Mouse (Mus musculus): Measurements from ENCODE around the gene Cbx8. TPM values are rescaled to one million over a fixed set of nuclear protein-coding genes. Genes with fewer than 3 reads are reported as not detected.

Cbx8 gene
- total and polyA plus RNA-seq, 3 experiments: not detected

DNA sequence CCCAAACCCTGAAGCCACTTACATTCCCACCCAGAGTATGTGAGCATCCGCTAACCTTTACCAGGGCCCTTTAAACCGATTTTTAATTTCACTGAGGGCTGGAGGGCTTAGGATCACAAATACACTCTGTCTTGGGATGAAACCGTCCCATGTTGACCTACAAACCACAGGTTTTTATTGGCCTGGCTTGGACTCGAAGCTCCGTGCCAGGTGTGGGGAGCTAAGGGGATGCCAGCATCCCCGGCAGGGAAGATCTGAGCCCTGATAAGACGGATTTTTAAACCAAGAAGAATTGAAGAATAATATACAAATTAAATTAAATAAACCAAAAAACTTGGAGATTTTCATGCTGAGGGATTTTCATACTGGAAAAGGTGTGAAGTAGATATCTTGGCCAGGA, 26.3 kb downstream of the Cbx8 start:
- no peaks in the 10 kb centered on the region for H3K36me3 ChIP-seq (replicated peaks)
- H3K9me3 ChIP-seq (replicated peaks): peaks cover 72% of the 10 kb centered on the region
- no peak for TF ChIP-seq POLR2AphosphoS5 (IDR thresholded peaks at IDR 0.05; ENCODE audit: insufficient replicate concordance, low read depth, low read length)
- TF ChIP-seq GATA2 (IDR thresholded peaks at IDR 0.05; ENCODE audit: borderline replicate concordance, low read depth, low read length): no peak
- TF ChIP-seq CTCF (IDR thresholded peaks at IDR 0.05; ENCODE audit: low read depth, low read length): no peak
- TF ChIP-seq TAL1 (conservative IDR thresholded peaks at IDR 0.05; ENCODE audit: low read depth, low read length): no peak
- no peak for TF ChIP-seq GATA1 (IDR thresholded peaks at IDR 0.05; ENCODE audit: borderline replicate concordance, low read length)
- no peaks in the 10 kb centered on the region for H3K27me3 ChIP-seq (ENCODE audit: insufficient read depth, low read length)
- H3K4me3 ChIP-seq (ENCODE audit: low read depth, low read length): no peak overlapping the region
- ATAC-seq (ENCODE audit: extremely low read depth, insufficient number of reproducible peaks, low FRiP score, poor library complexity, severe bottlenecking): no peak
- no peaks in the 10 kb centered on the region for H3K4me1 ChIP-seq (ENCODE audit: insufficient read depth, low read depth, low read length)
- no peak for DNase-seq (ENCODE audit: low spot score)

- TF ChIP-seq CTCF (IDR thresholded peaks at IDR 0.05; ENCODE audit: low read depth, low read length): no peak
- TF ChIP-seq GATA2 (IDR thresholded peaks at IDR 0.05; ENCODE audit: borderline replicate concordance, low read depth, low read length): no peak
- TF ChIP-seq TAL1 (conservative IDR thresholded peaks at IDR 0.05; ENCODE audit: low read depth, low read length): no peak
- TF ChIP-seq POLR2AphosphoS5 (IDR thresholded peaks at IDR 0.05; ENCODE audit: insufficient replicate concordance, low read depth, low read length): no peak
- TF ChIP-seq GATA1 (IDR thresholded peaks at IDR 0.05; ENCODE audit: borderline replicate concordance, low read length): no peak
- Histone ChIP-seq H3K36me3 (replicated peaks) (no peaks in the 10 kb centered on the region), H3K27me3 (ENCODE audit: insufficient read depth, low read length) (no peaks in the 10 kb centered on the region), H3K4me1 (ENCODE audit: insufficient read depth, low read depth, low read length) (no peaks in the 10 kb centered on the region), H3K4me3 (ENCODE audit: low read depth, low read length) (no peak overlapping the region), H3K9me3 (replicated peaks) (peaks cover 73% of the 10 kb centered on the region)
- DNase-seq (ENCODE audit: low spot score) (no peak), ATAC-seq (ENCODE audit: extremely low read depth, insufficient number of reproducible peaks, low FRiP score, poor library complexity, severe bottlenecking) (no peak)
These were observed 33.0 kb downstream of the Cbx8 start for GRCm38 (mm10) chr11:119007461-119008456.

DNA sequence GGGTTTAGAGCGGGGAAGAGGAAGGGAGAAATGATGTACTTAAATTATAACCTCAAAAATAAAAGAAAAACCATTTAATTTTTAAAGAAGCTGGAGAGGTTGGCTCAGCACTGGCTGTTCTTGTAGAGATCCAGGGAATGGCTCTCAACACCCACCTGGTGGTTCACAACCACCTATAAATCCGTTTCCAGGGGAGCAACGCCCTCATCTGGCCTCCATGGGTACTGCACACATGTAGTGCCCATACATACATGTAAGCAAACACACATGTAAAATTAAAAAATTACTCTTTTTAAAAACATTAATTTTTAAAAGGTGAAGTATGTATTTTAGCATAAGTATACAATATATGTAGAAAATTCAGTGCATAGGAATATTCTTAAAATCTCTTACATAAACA, 34.3 kb downstream of the Cbx8 start:
- no peaks in the 10 kb centered on the region for H3K27me3 ChIP-seq (ENCODE audit: insufficient read depth, low read length)
- H3K4me1 ChIP-seq (ENCODE audit: insufficient read depth, low read depth, low read length): no peaks in the 10 kb centered on the region
- H3K4me3 ChIP-seq (ENCODE audit: low read depth, low read length): no peak overlapping the region
- ATAC-seq (ENCODE audit: extremely low read depth, insufficient number of reproducible peaks, low FRiP score, poor library complexity, severe bottlenecking) (no peak), DNase-seq (ENCODE audit: low spot score) (no peak)
- H3K9me3 ChIP-seq (replicated peaks): peaks cover 78% of the 10 kb centered on the region
- H3K36me3 ChIP-seq (replicated peaks): no peaks in the 10 kb centered on the region
- TF ChIP-seq GATA1 (IDR thresholded peaks at IDR 0.05; ENCODE audit: borderline replicate concordance, low read length) (no peak), CTCF (IDR thresholded peaks at IDR 0.05; ENCODE audit: low read depth, low read length) (no peak), GATA2 (IDR thresholded peaks at IDR 0.05; ENCODE audit: borderline replicate concordance, low read depth, low read length) (no peak), TAL1 (conservative IDR thresholded peaks at IDR 0.05; ENCODE audit: low read depth, low read length) (no peak), POLR2AphosphoS5 (IDR thresholded peaks at IDR 0.05; ENCODE audit: insufficient replicate concordance, low read depth, low read length) (no peak)

DNA sequence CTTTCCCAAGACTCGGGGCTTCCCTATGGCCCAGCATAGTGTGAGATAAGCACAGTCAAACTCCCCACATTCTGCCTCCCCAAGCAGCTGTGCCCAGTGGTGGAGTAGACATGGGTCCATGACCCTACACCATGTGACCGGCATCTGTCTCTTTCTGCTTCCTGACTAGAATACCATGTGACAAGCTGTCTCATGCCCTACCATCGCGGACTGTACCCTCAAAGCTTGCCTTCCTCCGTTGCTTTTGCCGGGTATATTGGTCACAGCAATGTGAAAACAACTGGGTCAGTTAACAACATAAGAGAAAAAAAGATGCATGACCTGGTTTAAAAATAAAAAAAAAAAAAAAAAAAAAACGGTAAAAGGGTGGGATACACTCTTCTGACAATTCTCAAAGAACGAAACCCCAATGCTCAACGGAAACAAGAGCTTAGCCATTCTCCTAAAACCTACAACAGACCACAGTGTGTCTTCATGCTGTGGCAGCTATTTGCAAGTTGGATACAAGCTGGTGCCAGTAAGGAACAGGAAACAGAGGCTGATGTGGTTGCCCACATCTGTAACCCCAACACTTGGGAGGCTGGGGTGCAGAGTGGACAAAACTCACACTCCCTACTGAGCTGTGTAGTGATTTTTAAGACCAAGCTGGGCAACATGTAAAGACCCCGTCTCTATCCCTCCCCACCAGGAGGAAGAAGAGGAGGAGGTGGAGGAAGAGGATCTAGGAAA, 35.1 kb downstream of the Cbx8 start:
- no peaks in the 10 kb centered on the region for H3K27me3 ChIP-seq (ENCODE audit: insufficient read depth, low read length)
- no peak for ATAC-seq (ENCODE audit: extremely low read depth, insufficient number of reproducible peaks, low FRiP score, poor library complexity, severe bottlenecking)
- DNase-seq (ENCODE audit: low spot score): no peak
- H3K4me3 ChIP-seq (ENCODE audit: low read depth, low read length): no peak overlapping the region
- no peak for TF ChIP-seq GATA1 (IDR thresholded peaks at IDR 0.05; ENCODE audit: borderline replicate concordance, low read length)
- TF ChIP-seq GATA2 (IDR thresholded peaks at IDR 0.05; ENCODE audit: borderline replicate concordance, low read depth, low read length): no peak
- TF ChIP-seq CTCF (IDR thresholded peaks at IDR 0.05; ENCODE audit: low read depth, low read length): no peak
- TF ChIP-seq POLR2AphosphoS5 (IDR thresholded peaks at IDR 0.05; ENCODE audit: insufficient replicate concordance, low read depth, low read length): no peak
- no peak for TF ChIP-seq TAL1 (conservative IDR thresholded peaks at IDR 0.05; ENCODE audit: low read depth, low read length)
- H3K36me3 ChIP-seq (replicated peaks): no peaks in the 10 kb centered on the region
- H3K9me3 ChIP-seq (replicated peaks): peaks cover 78% of the 10 kb centered on the region
- no peaks in the 10 kb centered on the region for H3K4me1 ChIP-seq (ENCODE audit: insufficient read depth, low read depth, low read length)

GRCm38 (mm10) chr11:119001493-119002128, 39.2 kb downstream of the Cbx8 start:
- Histone ChIP-seq H3K27me3 (ENCODE audit: insufficient read depth, low read length) (no peaks in the 10 kb centered on the region), H3K4me3 (ENCODE audit: low read depth, low read length) (no peak overlapping the region), H3K4me1 (ENCODE audit: insufficient read depth, low read depth, low read length) (no peaks in the 10 kb centered on the region), H3K9me3 (replicated peaks) (peaks cover 78% of the 10 kb centered on the region), H3K36me3 (replicated peaks) (no peaks in the 10 kb centered on the region)
- no peak for TF ChIP-seq POLR2AphosphoS5 (IDR thresholded peaks at IDR 0.05; ENCODE audit: insufficient replicate concordance, low read depth, low read length)
- TF ChIP-seq GATA2 (IDR thresholded peaks at IDR 0.05; ENCODE audit: borderline replicate concordance, low read depth, low read length): no peak
- TF ChIP-seq CTCF (IDR thresholded peaks at IDR 0.05; ENCODE audit: low read depth, low read length): no peak
- no peak for TF ChIP-seq GATA1 (IDR thresholded peaks at IDR 0.05; ENCODE audit: borderline replicate concordance, low read length)
- no peak for TF ChIP-seq TAL1 (conservative IDR thresholded peaks at IDR 0.05; ENCODE audit: low read depth, low read length)
- no peak for ATAC-seq (ENCODE audit: extremely low read depth, insufficient number of reproducible peaks, low FRiP score, poor library complexity, severe bottlenecking)
- DNase-seq (ENCODE audit: low spot score): no peak

All from G1E (cell line).